Mouse (Mus musculus) testis, adult 2 months (tissue): ENCODE data around the gene Gstt1.
A peak's percentile ranks its signal among the peaks of the same experiment; 100 is the strongest.

Experiments
- CTCF ChIP-seq: fragments of 200-500 bp; IDR thresholded peaks from 2 replicates; pipeline ENCODE4 v1.5.1; 2012; ENCODE audit warnings: low read depth, mild to moderate bottlenecking, inconsistent platforms, low read length, moderate library complexity; ENCODE audit not compliant: control insufficient read depth, insufficient read depth, insufficient replicate concordance
- POLR2A ChIP-seq: fragments of 200-500 bp; IDR thresholded peaks from 2 replicates; pipeline ENCODE4 v1.6.1; 2012; ENCODE audit warnings: low read depth, mild to moderate bottlenecking, inconsistent platforms, low read length, moderate library complexity; ENCODE audit not compliant: control insufficient read depth

GRCm38 (mm10) chr10:75763682-75764518 is 34.5 kb downstream of the Gstt1 start, which contains the start of gene Cabin1:
- no peak for TF ChIP-seq CTCF
- TF ChIP-seq POLR2A: peak; percentile 91
